Mouse (Mus musculus) heart, postnatal 0 days (tissue): ENCODE results near the gene Ap5b1.

Experiments used
- CTCF ChIP-seq: IDR thresholded peaks from 2 replicates; pipeline ENCODE4 v1.5.1; 2016; ENCODE audit warnings: antibody characterized with exemption, control low read depth, low read depth
- EP300 ChIP-seq: IDR thresholded peaks from 2 replicates; pipeline ENCODE4 v1.6.1; 2016; ENCODE audit warnings: antibody characterized with exemption, low read depth

DNA sequence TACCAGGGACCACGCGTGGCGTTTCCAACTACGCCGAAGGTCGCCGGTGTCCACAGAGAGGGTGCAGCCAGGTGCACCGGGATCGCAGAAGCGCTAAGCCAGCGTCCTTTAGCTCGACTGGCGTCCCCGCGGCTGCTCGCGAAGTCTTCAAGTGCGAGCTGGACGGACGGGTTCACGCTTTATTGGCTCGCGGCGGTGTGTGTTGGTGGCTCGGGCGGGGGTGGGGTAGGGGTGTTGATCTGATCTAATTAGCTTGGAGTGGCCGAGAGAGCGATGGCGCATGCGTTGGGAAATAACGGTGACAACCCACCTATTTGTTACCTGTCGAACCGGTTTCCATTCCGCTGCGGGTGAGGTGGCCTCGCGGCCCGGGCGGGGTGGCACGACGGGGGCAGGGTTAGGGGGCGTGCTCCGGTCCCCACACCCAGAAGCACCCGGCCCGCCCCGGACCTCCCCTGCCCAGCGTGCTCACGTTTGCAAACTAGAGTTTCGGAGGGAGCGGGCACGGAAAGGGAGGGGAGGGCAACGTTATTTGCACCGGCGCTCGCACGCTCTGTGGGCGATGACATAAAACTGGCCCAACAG is 7.3 kb upstream of the Ap5b1 start, which contains the start of gene Ovol1:
- no peak for TF ChIP-seq CTCF
- TF ChIP-seq EP300, result no peak
